Mouse (Mus musculus) hindbrain, embryonic 15.5 days (tissue): ENCODE measurements around the gene Gm21680. TPM values are rescaled to one million over a fixed set of nuclear protein-coding genes. Genes with fewer than 3 reads are reported as not detected.
A peak's percentile ranks its signal among the peaks of the same experiment; 100 is the strongest.
"Not testable (repeated sequence)": the region's sequence is repeated elsewhere in the genome, so short reads cannot be mapped to it uniquely, and the experiment has no call there.

Source experiments
- ATAC-seq: fragments of 200-750 bp; cut with Nextera tagmentation; 2 replicates; pipeline ENCODE4 v1.8.0; 2017; ENCODE audit warnings: low read depth, moderate number of reproducible peaks, moderate TSS enrichment; ENCODE audit not compliant: low FRiP score
- H3K27ac ChIP-seq: fragments of 300-500 bp; sonication (generic); replicated peaks from 2 replicates; pipeline ENCODE4 v1.5.1; 2015; ENCODE audit warnings: mild to moderate bottlenecking, inconsistent platforms
- H3K27me3 ChIP-seq: fragments of 300-500 bp; sonication (generic); 2 replicates; pipeline ENCODE4 v1.6.1; 2015; ENCODE audit warnings: control low read depth, inconsistent platforms
- H3K36me3 ChIP-seq: fragments of 300-500 bp; sonication (generic); 2 replicates; pipeline ENCODE4 v1.6.1; 2015; ENCODE audit warnings: control low read depth, inconsistent platforms
- H3K4me1 ChIP-seq: fragments of 300-500 bp; sonication (generic); replicated peaks from 2 replicates; pipeline ENCODE4 v1.6.1; 2015; ENCODE audit warnings: control low read depth, inconsistent platforms
- H3K4me2 ChIP-seq: fragments of 300-500 bp; sonication (generic); 2 replicates; pipeline ENCODE4 v1.6.1; 2015; ENCODE audit warnings: moderate library complexity, mild to moderate bottlenecking, inconsistent platforms
- H3K4me3 ChIP-seq: fragments of 300-500 bp; sonication (generic); 2 replicates; pipeline ENCODE4 v1.5.1; 2015; ENCODE audit warnings: mild to moderate bottlenecking, inconsistent platforms
- H3K9ac ChIP-seq: fragments of 300-500 bp; sonication (generic); 2 replicates; pipeline ENCODE4 v1.6.1; 2015; ENCODE audit warnings: inconsistent platforms
- H3K9me3 ChIP-seq: fragments of 300-500 bp; sonication (generic); 2 replicates; pipeline ENCODE4 v1.6.1; 2016; ENCODE audit warnings: control low read depth, inconsistent platforms
- WGBS: fragments of 180-500 bp; shearing (Covaris S2); methylation state at CpG from one replicate; pipeline ENCODE4 v1.1.7; 2015; 5-methylcytosine and 5-hydroxymethylcytosine counted together
- polyA plus RNA-seq: library from polyadenylated mRNA; unstranded; fragments of >200 nt; fragmentation: Nextera tagmentation; extraction: Ambion mirVana; gene quantifications from 2 replicates; pipeline ENCODE4 v1.2.1, GENCODE M21; 2015

Gene Gm21680
- polyA plus RNA-seq: 0.21 and 0.30 TPM in 2 replicates

GRCm38 (mm10) chr5:25972563-25972962 lies at the start of gene Gm21680:
Gene Gm21680 (minus strand): TSS chr5:25972663.
- not testable (repeated sequence) for H3K9me3 ChIP-seq, H3K4me1 ChIP-seq, H3K4me3 ChIP-seq, H3K9ac ChIP-seq, H3K27me3 ChIP-seq, H3K27ac ChIP-seq, ATAC-seq, H3K4me2 ChIP-seq, H3K36me3 ChIP-seq
- no CpG with 5 or more reads among the region's 2 CpGs for WGBS

GRCm38 (mm10) chr5:26007697-26008096 lies 35.2 kb upstream of the Gm21680 start:
- not testable (repeated sequence) for H3K27ac ChIP-seq, H3K36me3 ChIP-seq, H3K9me3 ChIP-seq, H3K4me1 ChIP-seq, H3K9ac ChIP-seq, ATAC-seq, H3K27me3 ChIP-seq
- peak overlapping the region; percentile 60 for H3K4me2 ChIP-seq
- H3K4me3 ChIP-seq: peak overlapping the region; percentile 38
- WGBS: 67% methylated on average over 7 of the region's 7 CpGs

GRCm38 (mm10) chr5:26006937-26007695 lies 34.7 kb upstream of the Gm21680 start:
- H3K27ac ChIP-seq, H3K27me3 ChIP-seq, H3K9me3 ChIP-seq, H3K36me3 ChIP-seq, H3K4me1 ChIP-seq: not testable (repeated sequence)
- WGBS: 20% methylated on average over 45 of the region's 45 CpGs
- Histone ChIP-seq H3K4me3 (peak overlapping the region; percentile 38), H3K9ac (peak overlapping the region; percentile 35), H3K4me2 (peak overlapping the region; percentile 60)
- peak; percentile 95 for ATAC-seq

- not testable (repeated sequence) for H3K4me3 ChIP-seq, H3K9ac ChIP-seq, H3K4me1 ChIP-seq, H3K4me2 ChIP-seq, H3K27me3 ChIP-seq, H3K36me3 ChIP-seq, H3K27ac ChIP-seq, ATAC-seq, H3K9me3 ChIP-seq
- WGBS: 90% methylated on average over 1 of the region's 2 CpGs
These were observed 32.2 kb upstream of the Gm21680 start, which contains the start of gene Gm1979 for GRCm38 (mm10) chr5:26004698-26005097. Gene Gm1979 (minus strand): TSS chr5:26004798.

- not testable (repeated sequence) for H3K4me2 ChIP-seq
- WGBS: no CpG with 5 or more reads among the region's 3 CpGs
These were observed 16.1 kb upstream of the Gm21680 start, which contains the start of gene Gm21698 for GRCm38 (mm10) chr5:25988550-25988949. Gene Gm21698 (minus strand): TSS chr5:25988650.

GRCm38 (mm10) chr5:25957050-25957449 lies 15.4 kb downstream of the Gm21680 start:
- H3K4me2 ChIP-seq: peak overlapping the region; percentile 47
- H3K27me3 ChIP-seq, H3K9me3 ChIP-seq, H3K4me1 ChIP-seq, H3K27ac ChIP-seq, H3K9ac ChIP-seq, H3K36me3 ChIP-seq: not testable (repeated sequence)
- 53% methylated on average over 17 of the region's 17 CpGs for WGBS
- 0 out of 2 replicates have a peak, but pooled peaks have one; percentile 34 for ATAC-seq
- peak overlapping the region; percentile 25 for H3K4me3 ChIP-seq

More at GRCm38 (mm10) chr5:25988550-25988949, 16.1 kb upstream of the Gm21680 start, which contains the start of gene Gm21698:
- not testable (repeated sequence) for H3K27me3 ChIP-seq, H3K36me3 ChIP-seq, H3K9ac ChIP-seq, H3K27ac ChIP-seq, ATAC-seq, H3K9me3 ChIP-seq, H3K4me3 ChIP-seq, H3K4me1 ChIP-seq

- not testable (repeated sequence) for H3K27ac ChIP-seq, H3K9ac ChIP-seq, H3K9me3 ChIP-seq, H3K27me3 ChIP-seq, H3K4me1 ChIP-seq, H3K36me3 ChIP-seq
- Histone ChIP-seq H3K4me2 (peak overlapping the region; percentile 47), H3K4me3 (peak overlapping the region; percentile 25)
- 35% methylated on average over 32 of the region's 32 CpGs for WGBS
- peak; percentile 71; the same call in 1 of the 2 replicates for ATAC-seq
These were observed 15.9 kb downstream of the Gm21680 start for GRCm38 (mm10) chr5:25956611-25957010.

- H3K27ac ChIP-seq, ATAC-seq, H3K4me3 ChIP-seq, H3K4me1 ChIP-seq, H3K9me3 ChIP-seq, H3K36me3 ChIP-seq, H3K4me2 ChIP-seq, H3K27me3 ChIP-seq, H3K9ac ChIP-seq: not testable (repeated sequence)
- 89% methylated on average over 2 of the region's 2 CpGs for WGBS
These were observed 18.1 kb downstream of the Gm21680 start, which contains the start of gene Gm21671 for GRCm38 (mm10) chr5:25954317-25954716. Gene Gm21671 (minus strand): TSS chr5:25954417.

GRCm38 (mm10) chr5:25945391-25945790 lies 27.1 kb downstream of the Gm21680 start:
- H3K27ac ChIP-seq, H3K4me2 ChIP-seq, H3K27me3 ChIP-seq, ATAC-seq, H3K4me3 ChIP-seq, H3K36me3 ChIP-seq, H3K9ac ChIP-seq, H3K9me3 ChIP-seq, H3K4me1 ChIP-seq: not testable (repeated sequence)
- WGBS: 88% methylated on average over 2 of the region's 2 CpGs

- not testable (repeated sequence) for H3K4me2 ChIP-seq, H3K36me3 ChIP-seq
- WGBS: 68% methylated on average over 2 of the region's 2 CpGs
These were observed 30.2 kb downstream of the Gm21680 start, which contains the start of gene Gm21663 for GRCm38 (mm10) chr5:25942281-25942680. Gene Gm21663 (minus strand): TSS chr5:25942381.

More at GRCm38 (mm10) chr5:25942281-25942680, 30.2 kb downstream of the Gm21680 start, which contains the start of gene Gm21663:
- not testable (repeated sequence) for H3K27me3 ChIP-seq, H3K9me3 ChIP-seq, H3K9ac ChIP-seq, H3K4me3 ChIP-seq, H3K27ac ChIP-seq, H3K4me1 ChIP-seq, ATAC-seq
